Mouse (Mus musculus) spleen, adult 12 weeks (tissue): Measurements from ENCODE around the gene Miga2.

ENCODE experiments used
- DNase-seq: peaks from one replicate; pipeline ENCODE4 v3.0.0; 2022; ENCODE audit warnings: low spot score

Gene Miga2

GRCm38 (mm10) chr2:30419112-30419511 is 55.1 kb downstream of the Miga2 start:
- no peak for DNase-seq

- DNase-seq, result no peak
These were observed 57.4 kb downstream of the Miga2 start for GRCm38 (mm10) chr2:30421432-30421831.

GRCm38 (mm10) chr2:30429156-30429555 is 65.1 kb downstream of the Miga2 start:
- DNase-seq, result no peak
